Mouse (Mus musculus) liver, postnatal 0 days (tissue): ENCODE measurements around the gene C1qtnf6. TPM values are rescaled to one million over a fixed set of nuclear protein-coding genes. Genes with fewer than 3 reads are reported as not detected.

Source experiments
- ATAC-seq: fragments of 200-750 bp; cut with Nextera tagmentation; 2 replicates; pipeline ENCODE4 v1.8.0; 2017; ENCODE audit warnings: mild to moderate bottlenecking, moderate library complexity
- DNase-seq: peaks from one replicate; pipeline ENCODE4 v3.0.0-alpha.2; 2016
- H3K27ac ChIP-seq: fragments of 300-500 bp; sonication (generic); 2 replicates; pipeline ENCODE4 v1.5.1; 2014; ENCODE audit warnings: antibody characterized with exemption, moderate library complexity, mild to moderate bottlenecking, low read depth
- H3K27me3 ChIP-seq: fragments of 300-500 bp; sonication (generic); 2 replicates; pipeline ENCODE4 v1.6.1; 2014; ENCODE audit warnings: low read length, control low read depth, mixed read lengths; ENCODE audit not compliant: insufficient read depth
- H3K36me3 ChIP-seq: fragments of 300-500 bp; sonication (generic); replicated peaks from 2 replicates; pipeline ENCODE4 v1.6.1; 2014; ENCODE audit warnings: mild to moderate bottlenecking, control low read depth, low read length, moderate library complexity, mixed read lengths; ENCODE audit not compliant: insufficient read depth
- H3K4me1 ChIP-seq: fragments of 300-500 bp; sonication (generic); 2 replicates; pipeline ENCODE4 v1.6.1; 2014; ENCODE audit warnings: antibody characterized with exemption, mild to moderate bottlenecking, control low read depth; ENCODE audit not compliant: insufficient read depth
- H3K4me2 ChIP-seq: fragments of 300-500 bp; sonication (generic); 2 replicates; pipeline ENCODE4 v1.6.1; 2014; ENCODE audit warnings: low read depth, mild to moderate bottlenecking, low read length, moderate library complexity, mixed read lengths
- H3K4me3 ChIP-seq: fragments of 300-500 bp; sonication (generic); 2 replicates; pipeline ENCODE4 v1.5.1; 2014; ENCODE audit warnings: low read depth, low read length
- H3K9ac ChIP-seq: fragments of 300-500 bp; sonication (generic); replicated peaks from 2 replicates; pipeline ENCODE4 v1.6.1; 2014; ENCODE audit warnings: mild to moderate bottlenecking, moderate library complexity
- H3K9me3 ChIP-seq: fragments of 300-500 bp; sonication (generic); 2 replicates; pipeline ENCODE4 v1.6.1; 2016; ENCODE audit warnings: mild to moderate bottlenecking, control low read depth, low read length, mixed read lengths
- CTCF ChIP-seq: sonication (generic); IDR thresholded peaks from 2 replicates; pipeline ENCODE4 v1.5.1; 2016; ENCODE audit warnings: antibody characterized with exemption, low read depth
- EP300 ChIP-seq: IDR thresholded peaks from 2 replicates; pipeline ENCODE4 v1.6.1; 2016; ENCODE audit warnings: antibody characterized with exemption, low read depth, mild to moderate bottlenecking
- WGBS: fragments of 180-500 bp; shearing (Covaris S2); extraction: QIAGEN DNeasy Blood & Tissue Kit; methylation state at CpG from one replicate; pipeline ENCODE4 v1.1.7; 2014; ENCODE audit not compliant: insufficient replicate concordance; 5-methylcytosine and 5-hydroxymethylcytosine counted together
- polyA plus RNA-seq: library from polyadenylated mRNA; unstranded; fragments of >200 nt; fragmentation: Nextera tagmentation; extraction: Ambion mirVana; gene quantifications from 2 replicates; pipeline ENCODE4 v1.2.1, GENCODE M21; 2015

C1qtnf6 gene
- polyA plus RNA-seq, 1 experiment from 2014 or later, result 4.3 TPM

DNA sequence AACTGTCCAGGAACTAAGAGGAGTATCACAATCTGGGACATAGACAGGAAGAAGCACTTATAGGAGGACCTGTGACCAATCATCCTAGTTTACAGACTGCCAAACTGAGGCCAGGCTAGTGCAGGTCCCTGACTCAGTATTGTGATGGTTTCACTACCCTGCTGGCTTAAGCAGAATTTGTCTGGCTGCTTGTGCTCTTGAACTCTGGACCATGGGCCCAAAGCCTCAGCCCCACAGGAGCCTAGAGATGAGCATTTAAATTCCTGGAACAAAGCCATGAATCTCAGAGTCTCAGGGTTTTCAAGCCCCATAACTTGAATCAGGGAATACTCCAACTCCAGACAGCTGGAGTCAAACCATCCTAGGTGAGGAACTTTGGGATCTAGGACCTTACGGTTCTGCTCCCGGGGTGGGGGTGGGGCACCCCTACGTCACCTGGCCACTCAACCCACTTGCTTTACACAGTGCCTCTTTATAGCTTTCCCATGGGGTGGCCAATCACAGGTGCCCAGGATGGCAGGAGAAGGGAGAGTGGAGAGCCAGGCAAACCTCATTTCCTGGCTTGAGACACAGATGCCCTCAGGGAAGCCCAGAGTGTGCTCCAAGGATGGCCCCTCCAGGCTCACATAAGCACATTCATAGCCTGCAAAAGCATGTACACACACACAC, 11.0 kb upstream of the C1qtnf6 start:
- Histone ChIP-seq H3K27ac (no peak overlapping the region), H3K4me3 (no peak overlapping the region), H3K4me2 (no peak overlapping the region), H3K9me3 (no peaks in the 10 kb centered on the region), H3K9ac (no peak overlapping the region), H3K36me3 (no peaks in the 10 kb centered on the region), H3K27me3 (0 out of 2 replicates have a peak, but pooled peaks cover 4% of the 10 kb centered on the region), H3K4me1 (0 out of 2 replicates have a peak, but pooled peaks cover 3% of the 10 kb centered on the region)
- 84% methylated on average over 3 of the region's 3 CpGs for WGBS
- no peak for ATAC-seq
- no peak for DNase-seq
- no peak for TF ChIP-seq EP300
- TF ChIP-seq CTCF, result no peak

DNA sequence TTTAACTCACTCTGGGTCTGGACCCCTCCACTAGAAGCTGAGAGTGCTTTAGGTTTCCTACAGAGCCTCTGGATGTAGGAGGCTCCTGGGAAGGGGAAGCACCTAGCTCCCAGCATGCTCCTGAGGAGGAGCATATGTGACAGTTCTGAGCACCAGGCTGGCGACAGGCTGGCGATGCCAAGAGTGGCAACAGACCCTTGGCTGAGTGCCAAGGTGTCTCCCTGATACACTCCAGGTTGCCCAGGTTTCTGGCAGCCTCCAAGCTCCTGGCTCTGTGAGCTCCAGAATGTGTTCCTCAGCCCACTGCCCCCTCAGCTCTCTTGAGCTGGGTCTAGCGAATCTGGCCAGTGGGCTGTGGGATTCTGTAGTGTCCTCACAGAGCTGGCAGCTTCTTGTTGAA, 10.4 kb upstream of the C1qtnf6 start:
- Histone ChIP-seq H3K27me3 (0 out of 2 replicates have a peak, but pooled peaks cover 4% of the 10 kb centered on the region), H3K9me3 (no peaks in the 10 kb centered on the region), H3K4me2 (no peak overlapping the region), H3K4me3 (no peak overlapping the region), H3K27ac (no peak overlapping the region), H3K9ac (no peak overlapping the region), H3K4me1 (0 out of 2 replicates have a peak, but pooled peaks cover 3% of the 10 kb centered on the region), H3K36me3 (no peaks in the 10 kb centered on the region)
- WGBS, result 67% methylated on average over 3 of the region's 3 CpGs
- DNase-seq (no peak), ATAC-seq (no peak)
- no peak for TF ChIP-seq EP300
- no peak for TF ChIP-seq CTCF

DNA sequence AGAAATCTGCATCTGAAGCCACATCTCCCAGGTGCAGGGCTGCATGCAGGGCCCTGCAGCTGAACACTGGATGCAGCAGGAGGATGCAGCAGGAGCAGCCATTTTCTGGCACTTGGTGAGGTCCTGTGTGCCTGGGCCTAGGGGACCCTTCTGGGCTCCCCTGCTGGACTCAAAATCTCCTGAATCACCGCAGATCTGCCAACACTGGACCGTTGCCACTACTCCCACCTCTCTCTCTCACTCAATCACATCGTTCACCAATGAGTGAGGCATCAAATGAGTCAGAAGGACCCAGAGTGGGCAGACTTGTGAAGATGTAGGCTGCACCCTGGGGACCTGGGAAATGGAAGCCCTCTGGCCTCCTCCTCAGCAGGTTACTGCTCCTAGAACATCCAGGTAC, 9.8 kb upstream of the C1qtnf6 start:
- TF ChIP-seq EP300, result no peak
- no peak for TF ChIP-seq CTCF
- H3K4me2 ChIP-seq, result no peak overlapping the region
- H3K36me3 ChIP-seq, result no peaks in the 10 kb centered on the region
- WGBS, result 66% methylated on average over 3 of the region's 3 CpGs
- H3K4me3 ChIP-seq, result no peak overlapping the region
- H3K9ac ChIP-seq, result no peak overlapping the region
- H3K9me3 ChIP-seq, result no peaks in the 10 kb centered on the region
- H3K27ac ChIP-seq, result no peak overlapping the region
- no peak for ATAC-seq
- H3K27me3 ChIP-seq, result 0 out of 2 replicates have a peak, but pooled peaks cover 4% of the 10 kb centered on the region
- H3K4me1 ChIP-seq, result 0 out of 2 replicates have a peak, but pooled peaks cover 3% of the 10 kb centered on the region
- no peak for DNase-seq

DNA sequence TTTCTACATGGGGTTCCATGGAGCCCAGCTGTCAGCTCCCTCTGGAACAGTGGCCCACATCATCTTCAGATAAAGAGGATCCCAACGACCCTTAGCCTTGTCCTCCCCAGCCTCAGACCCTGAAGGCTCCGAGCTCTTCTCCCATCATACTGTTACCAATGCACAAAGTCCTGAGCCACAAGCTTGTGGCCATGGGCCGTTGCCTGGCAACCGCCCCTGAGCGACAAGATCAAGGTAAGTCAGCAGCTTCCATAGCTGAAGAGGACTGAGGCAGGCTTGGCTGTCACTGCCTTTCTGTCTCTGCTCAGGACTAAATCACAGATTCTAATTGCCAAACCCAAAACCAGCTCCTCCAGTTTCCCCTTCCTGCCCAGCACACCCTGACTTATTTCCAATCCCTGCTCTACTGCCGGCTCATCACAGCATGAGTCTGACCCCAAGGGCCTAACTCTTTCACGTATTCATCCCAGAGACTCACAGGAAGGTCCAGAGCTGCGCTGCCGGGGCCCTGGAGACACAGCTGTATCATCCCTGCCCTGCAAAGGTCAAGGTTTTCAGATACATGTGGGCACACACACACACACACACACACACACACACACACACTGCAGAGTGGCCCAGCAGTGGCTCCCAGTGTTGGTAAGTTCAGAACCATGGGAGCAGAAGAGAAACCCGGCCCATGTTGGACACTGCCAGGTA, 4.7 kb upstream of the C1qtnf6 start:
- Histone ChIP-seq H3K4me3 (no peak overlapping the region), H3K27me3 (no peaks in the 10 kb centered on the region), H3K36me3 (no peaks in the 10 kb centered on the region), H3K27ac (no peak overlapping the region), H3K4me2 (no peak overlapping the region), H3K9ac (no peak overlapping the region), H3K9me3 (no peaks in the 10 kb centered on the region), H3K4me1 (peaks cover 14% of the 10 kb centered on the region)
- no peak for TF ChIP-seq EP300
- TF ChIP-seq CTCF, result no peak
- no peak for DNase-seq
- WGBS, result 64% methylated on average over 10 of the region's 10 CpGs
- no peak for ATAC-seq

DNA sequence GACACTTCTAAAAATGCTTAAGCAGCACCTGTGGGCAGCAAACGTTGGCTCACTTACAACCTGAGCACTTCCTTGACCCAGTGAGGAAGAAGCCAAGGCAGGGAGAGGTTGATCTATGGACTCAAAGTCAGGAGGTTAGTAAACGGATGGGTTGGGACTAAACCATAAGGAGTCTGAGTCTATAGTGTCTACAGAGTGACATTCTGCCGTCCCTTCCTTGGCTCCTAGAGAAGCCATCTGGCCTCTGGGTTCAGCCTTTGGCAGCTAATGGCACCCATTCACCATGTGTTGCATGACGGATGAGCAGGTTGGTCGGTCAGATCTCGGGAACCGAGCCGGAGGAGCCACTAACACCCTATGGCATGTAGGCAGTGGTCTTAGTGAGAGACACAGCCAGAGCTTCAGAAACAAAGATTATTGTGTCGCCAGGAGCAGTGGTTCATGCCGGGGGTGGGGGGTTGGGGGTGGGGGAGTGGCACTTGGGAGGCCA, 2.2 kb upstream of the C1qtnf6 start:
- Histone ChIP-seq H3K36me3 (no peaks in the 10 kb centered on the region), H3K4me1 (peaks cover 25% of the 10 kb centered on the region), H3K4me2 (no peak overlapping the region), H3K27me3 (no peaks in the 10 kb centered on the region), H3K27ac (peak overlapping the region; percentile 88), H3K9ac (no peak overlapping the region), H3K4me3 (no peak overlapping the region), H3K9me3 (no peaks in the 10 kb centered on the region)
- 71% methylated on average over 10 of the region's 10 CpGs for WGBS
- TF ChIP-seq CTCF (no peak), EP300 (no peak)
- ATAC-seq, result no peak
- no peak for DNase-seq

DNA sequence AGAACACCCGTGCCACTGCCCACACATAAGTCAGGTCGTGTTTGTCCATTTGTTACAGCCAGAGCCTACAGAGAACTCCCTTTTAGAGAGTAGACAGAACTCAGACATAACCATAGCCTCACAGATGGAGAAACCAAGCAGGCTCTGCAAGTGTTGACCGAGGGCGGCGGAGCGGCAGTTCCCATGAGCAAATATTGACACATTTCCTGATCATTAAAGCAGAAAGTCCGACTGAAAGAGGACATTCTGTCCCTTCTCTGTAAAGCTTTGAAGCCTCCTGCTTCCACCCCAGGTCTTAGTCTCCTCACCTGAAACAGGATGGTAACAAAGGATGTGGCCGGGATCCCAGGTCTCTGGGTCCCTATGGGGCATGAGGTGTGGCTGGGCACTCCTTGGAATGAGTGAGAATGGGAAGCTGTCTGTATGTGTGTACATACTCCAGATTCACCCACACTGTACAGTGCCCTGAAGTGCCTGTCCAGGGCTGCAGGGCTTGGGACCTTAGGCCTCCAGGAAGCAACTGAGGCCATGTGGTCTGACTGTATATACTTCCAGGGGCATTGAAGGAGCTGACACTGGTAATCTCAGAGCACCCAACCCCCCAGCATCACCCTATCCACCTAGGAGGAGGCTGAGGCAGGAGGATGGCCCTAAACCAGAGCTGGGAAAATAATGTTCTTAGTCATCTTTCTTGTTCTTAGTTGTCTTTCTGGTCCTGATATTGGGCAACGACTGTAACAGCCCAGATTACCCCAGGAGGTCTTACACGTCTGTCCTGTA, 1.5 kb upstream of the C1qtnf6 start:
- Histone ChIP-seq H3K27me3 (no peaks in the 10 kb centered on the region), H3K4me3 (no peak overlapping the region), H3K4me1 (peaks cover 25% of the 10 kb centered on the region), H3K36me3 (no peaks in the 10 kb centered on the region), H3K4me2 (peak overlapping the region; percentile 62), H3K9me3 (no peaks in the 10 kb centered on the region), H3K27ac (peak overlapping the region; percentile 88), H3K9ac (no peak overlapping the region)
- 53% methylated on average over 10 of the region's 10 CpGs for WGBS
- TF ChIP-seq CTCF (no peak), EP300 (peak; percentile 70)
- ATAC-seq (peak; percentile 62), DNase-seq (peak; percentile 41)
